ENCODE assay signal across 32 mouse cellular contexts in genomic region chr13:18363373-18363772, GRCm38 (mm10). TPM values are rescaled to one million over a fixed set of nuclear protein-coding genes. Genes with fewer than 3 reads are reported as not detected.
DNase-seq lines count a peak whose midpoint lies in the region; ATAC-seq lines count a peak whose summit lies in the region.
"Had no signal": no experiment of that assay in that cellular context is flagged by ENCODE, and none has a peak within 500 bp of the region (broad histone marks: within the 10 kb centered on the region; RNA-seq: fewer than 3 reads in every experiment).

No protein-coding gene starts in this region.

- no peaks in the 10 kb centered on the region for H3K36me3 ChIP-seq in embryonic facial prominence, embryonic 11.5 days (replicated peaks; ENCODE audit: control insufficient read depth, insufficient read depth, low read depth, low read length)
- no peaks in the 10 kb centered on the region for H3K36me3 ChIP-seq in embryonic facial prominence, embryonic 10.5 days (replicated peaks)
- H3K36me3 ChIP-seq in limb, embryonic 11.5 days (ENCODE audit: control insufficient read depth, insufficient read depth, low read length), result no peaks in the 10 kb centered on the region
- H3K36me3 ChIP-seq in limb, embryonic 10.5 days, result no peaks in the 10 kb centered on the region
- no peaks in the 10 kb centered on the region for H3K36me3 ChIP-seq in embryonic facial prominence, embryonic 14.5 days (ENCODE audit: control insufficient read depth, insufficient read depth, low read length)
- H3K36me3 ChIP-seq: embryonic facial prominence, embryonic 12.5 days; heart, embryonic 13.5 days; hindbrain, embryonic 12.5 days; liver, embryonic 13.5 days; lung, embryonic 15.5 days; neural tube, embryonic 12.5 days; stomach, embryonic 15.5 days had no signal

- H3K4me3 ChIP-seq in embryonic facial prominence, embryonic 11.5 days (ENCODE audit: low read depth, low read length), result no peak overlapping the region
- H3K4me3 ChIP-seq in embryonic facial prominence, embryonic 10.5 days, result no peak overlapping the region
- no peak overlapping the region for H3K4me3 ChIP-seq in limb, embryonic 11.5 days (ENCODE audit: low read depth, low read length)
- H3K4me3 ChIP-seq in limb, embryonic 10.5 days, result no peak overlapping the region
- H3K4me3 ChIP-seq in embryonic facial prominence, embryonic 14.5 days (ENCODE audit: low read depth, low read length), result no peak overlapping the region
- H3K4me3 ChIP-seq: embryonic facial prominence, embryonic 12.5 days; erythroblast, embryonic 14.5 days; forebrain, embryonic 13.5 days; heart, embryonic 13.5 days; hindbrain, embryonic 12.5 days; liver, embryonic 13.5 days; lung, embryonic 15.5 days; megakaryocyte, embryonic 14.5 days; neural tube, embryonic 12.5 days; stomach, embryonic 15.5 days had no signal

- H3K27me3 ChIP-seq in embryonic facial prominence, embryonic 11.5 days (ENCODE audit: control insufficient read depth, insufficient read depth, low read length), result no peaks in the 10 kb centered on the region
- H3K27me3 ChIP-seq in embryonic facial prominence, embryonic 10.5 days (replicated peaks; ENCODE audit: low read depth, poor library complexity, severe bottlenecking), result no peaks in the 10 kb centered on the region
- H3K27me3 ChIP-seq in limb, embryonic 11.5 days (ENCODE audit: control insufficient read depth, insufficient read depth, low read length), result no peaks in the 10 kb centered on the region
- no peaks in the 10 kb centered on the region for H3K27me3 ChIP-seq in limb, embryonic 10.5 days (ENCODE audit: low read depth, poor library complexity, severe bottlenecking)
- H3K27me3 ChIP-seq in embryonic facial prominence, embryonic 14.5 days (replicated peaks; ENCODE audit: control insufficient read depth, insufficient read depth, low read length), result no peaks in the 10 kb centered on the region
- H3K27me3 ChIP-seq: embryonic facial prominence, embryonic 12.5 days; forebrain, embryonic 13.5 days; heart, embryonic 13.5 days; hindbrain, embryonic 12.5 days; liver, embryonic 13.5 days; lung, embryonic 15.5 days; megakaryocyte, embryonic 14.5 days; neural tube, embryonic 12.5 days; stomach, embryonic 15.5 days had no signal

- H3K27ac ChIP-seq in embryonic facial prominence, embryonic 11.5 days (replicated peaks; ENCODE audit: low read depth, low read length), result no peak overlapping the region
- no peak overlapping the region for H3K27ac ChIP-seq in embryonic facial prominence, embryonic 10.5 days (replicated peaks)
- no peak overlapping the region for H3K27ac ChIP-seq in limb, embryonic 11.5 days (replicated peaks; ENCODE audit: low read depth, low read length)
- H3K27ac ChIP-seq in limb, embryonic 10.5 days, result no peak overlapping the region
- H3K27ac ChIP-seq in embryonic facial prominence, embryonic 14.5 days (replicated peaks; ENCODE audit: low read depth, low read length), result no peak overlapping the region
- H3K27ac ChIP-seq: embryonic facial prominence, embryonic 12.5 days; forebrain, embryonic 13.5 days; heart, embryonic 13.5 days; hindbrain, embryonic 12.5 days; liver, embryonic 13.5 days; lung, embryonic 15.5 days; neural tube, embryonic 12.5 days; stomach, embryonic 15.5 days had no signal

- no peak for ATAC-seq in embryonic facial prominence, embryonic 11.5 days (replicated peaks; ENCODE audit: insufficient number of reproducible peaks, low FRiP score, low TSS enrichment, low read depth)
- no peak for ATAC-seq in limb, embryonic 11.5 days (ENCODE audit: insufficient number of reproducible peaks, low FRiP score, low TSS enrichment, low read depth)
- no peak for ATAC-seq in embryonic facial prominence, embryonic 14.5 days (ENCODE audit: low read depth)
- ATAC-seq: activated CD4-positive, CD25-positive, alpha-beta regulatory T cell, adult 4 months; forebrain, embryonic 13.5 days had no signal

- no peak overlapping the region for H3K4me2 ChIP-seq in embryonic facial prominence, embryonic 11.5 days (ENCODE audit: low read depth, low read length)
- H3K4me2 ChIP-seq in limb, embryonic 11.5 days (ENCODE audit: low read depth, severe bottlenecking), result no peak overlapping the region
- no peak overlapping the region for H3K4me2 ChIP-seq in embryonic facial prominence, embryonic 14.5 days (ENCODE audit: low read depth, low read length)
- H3K4me2 ChIP-seq: embryonic facial prominence, embryonic 12.5 days; forebrain, embryonic 13.5 days; heart, embryonic 13.5 days; hindbrain, embryonic 12.5 days; liver, embryonic 13.5 days; lung, embryonic 15.5 days; neural tube, embryonic 12.5 days; stomach, embryonic 15.5 days had no signal

- H3K9ac ChIP-seq in embryonic facial prominence, embryonic 11.5 days (replicated peaks; ENCODE audit: low read length), result no peak overlapping the region
- H3K9ac ChIP-seq in limb, embryonic 11.5 days (ENCODE audit: low read length), result no peak overlapping the region
- H3K9ac ChIP-seq in embryonic facial prominence, embryonic 14.5 days (ENCODE audit: low read depth, low read length), result no peak overlapping the region
- H3K9ac ChIP-seq: embryonic facial prominence, embryonic 12.5 days; forebrain, embryonic 13.5 days; heart, embryonic 13.5 days; hindbrain, embryonic 12.5 days; liver, embryonic 13.5 days; lung, embryonic 15.5 days; neural tube, embryonic 12.5 days; stomach, embryonic 15.5 days had no signal

- no peaks in the 10 kb centered on the region for H3K9me3 ChIP-seq in embryonic facial prominence, embryonic 11.5 days (replicated peaks; ENCODE audit: control insufficient read depth, low read length)
- no peaks in the 10 kb centered on the region for H3K9me3 ChIP-seq in embryonic facial prominence, embryonic 10.5 days
- H3K9me3 ChIP-seq in limb, embryonic 11.5 days (ENCODE audit: control insufficient read depth, low read length), result no peaks in the 10 kb centered on the region
- no peaks in the 10 kb centered on the region for H3K9me3 ChIP-seq in limb, embryonic 10.5 days (replicated peaks)
- no peaks in the 10 kb centered on the region for H3K9me3 ChIP-seq in embryonic facial prominence, embryonic 14.5 days (ENCODE audit: control insufficient read depth, low read length)
- H3K9me3 ChIP-seq: embryonic facial prominence, embryonic 12.5 days; forebrain, embryonic 13.5 days; heart, embryonic 13.5 days; hindbrain, embryonic 12.5 days; liver, embryonic 13.5 days; lung, embryonic 15.5 days; megakaryocyte, embryonic 14.5 days; neural tube, embryonic 12.5 days; stomach, embryonic 15.5 days had no signal

- DNase-seq in embryonic facial prominence, embryonic 11.5 days (ENCODE audit: low spot score), result peak; percentile 67
- no peak for DNase-seq in embryonic facial prominence, embryonic 10.5 days (ENCODE audit: low spot score)
- peak; percentile 22 for DNase-seq in limb, embryonic 11.5 days (ENCODE audit: low spot score)
- no peak for DNase-seq in limb, embryonic 10.5 days (ENCODE audit: low spot score)
- DNase-seq in embryonic facial prominence, embryonic 14.5 days (ENCODE audit: low spot score), result peak; percentile 52
- DNase-seq in mesoderm, embryonic 11.5 days (ENCODE audit: low read depth, low spot score), result peak; percentile 72
- no peak for DNase-seq in thymus, postnatal 4 days
- DNase-seq in frontal cortex, postnatal 25 days (ENCODE audit: low spot score in 2 of 2), result no peak
- DNase-seq: adrenal gland, adult 8-10 months; cerebellum, adult 18-20 months; cerebellum, postnatal 14 days; gastrocnemius, postnatal 25 days; heart, adult 18-20 months; heart, postnatal 14 days; kidney, adult 11 months; left cerebral cortex, postnatal 4 days; liver, embryonic 13.5 days; lung, postnatal 36 days; midbrain, embryonic 14.5 days; right cerebral cortex, adult 18-20 months; right cerebral cortex, postnatal 4 days; thymus, postnatal 36 days had no signal

- WGBS in embryonic facial prominence, embryonic 11.5 days, result 19% methylated on average over 2 of the region's 2 CpGs
- 39% methylated on average over 2 of the region's 2 CpGs for WGBS in embryonic facial prominence, embryonic 10.5 days
- WGBS in limb, embryonic 11.5 days, result 9% methylated on average over 2 of the region's 2 CpGs
- WGBS in limb, embryonic 10.5 days, result 7% methylated on average over 2 of the region's 2 CpGs
- whole genome bisulfite sequencing in embryonic facial prominence, embryonic 14.5 days, result 22% methylated on average over 2 of the region's 2 CpGs

- no peaks in the 10 kb centered on the region for H3K4me1 ChIP-seq in embryonic facial prominence, embryonic 11.5 days (ENCODE audit: control insufficient read depth, insufficient read depth, low read length)
- H3K4me1 ChIP-seq in embryonic facial prominence, embryonic 10.5 days, result peaks cover 9% of the 10 kb centered on the region
- no peaks in the 10 kb centered on the region for H3K4me1 ChIP-seq in limb, embryonic 11.5 days (ENCODE audit: control insufficient read depth, insufficient read depth, low read length)
- peaks cover 6% of the 10 kb centered on the region; the same call in 1 of the 2 replicates for H3K4me1 ChIP-seq in limb, embryonic 10.5 days
- H3K4me1 ChIP-seq in embryonic facial prominence, embryonic 14.5 days (ENCODE audit: control insufficient read depth, insufficient read depth, low read length), result no peaks in the 10 kb centered on the region
- H3K4me1 ChIP-seq: embryonic facial prominence, embryonic 12.5 days; forebrain, embryonic 13.5 days; heart, embryonic 13.5 days; hindbrain, embryonic 12.5 days; liver, embryonic 13.5 days; lung, embryonic 15.5 days; megakaryocyte, embryonic 14.5 days; neural tube, embryonic 12.5 days; stomach, embryonic 15.5 days had no signal

RNA-seq across cellular contexts. Expression of gene Pou6f2, which starts 34.1 kb away (rescaled TPM):
- 1.0 and 2.2 TPM in 2 replicates for polyA plus RNA-seq in embryonic facial prominence, embryonic 11.5 days (2014; fragmentation: Nextera tagmentation; extraction: Ambion mirVana)
- polyA plus RNA-seq in embryonic facial prominence, embryonic 10.5 days (2016; fragmentation: Nextera tagmentation; extraction: Ambion mirVana), result 1.3 and 2.2 TPM in 2 replicates
- polyA plus RNA-seq in limb, embryonic 11.5 days (2014; fragmentation: Nextera tagmentation; extraction: Ambion mirVana), result 0.68 and 1.3 TPM in 2 replicates
- polyA plus RNA-seq in limb, embryonic 10.5 days (2016; fragmentation: Nextera tagmentation; extraction: Ambion mirVana), result 1.3 and 2.3 TPM in 2 replicates
- polyA plus RNA-seq in embryonic facial prominence, embryonic 14.5 days (2014; fragmentation: Nextera tagmentation; extraction: Ambion mirVana), result 0.21 and 0.22 TPM in 2 replicates
- polyA plus RNA-seq: erythroblast, embryonic 14.5 days; liver, embryonic 13.5 days had no signal

Comparison
In these comparisons a context has a peak if more than half of its experiments do, and no peak if none do; other contexts are left out.
1. DNase-seq: peak in embryonic facial prominence, embryonic 11.5 days (single experiment), limb, embryonic 11.5 days (single experiment), embryonic facial prominence, embryonic 14.5 days (single experiment) and mesoderm, embryonic 11.5 days (single experiment); none in embryonic facial prominence, embryonic 10.5 days (single experiment), limb, embryonic 10.5 days (single experiment), thymus, postnatal 4 days (single experiment) and frontal cortex, postnatal 25 days (0 of 2).